Mouse (Mus musculus): Measurements from ENCODE around the gene Srp9. TPM values are rescaled to one million over a fixed set of nuclear protein-coding genes. Genes with fewer than 3 reads are reported as not detected.
A peak's percentile ranks its signal among the peaks of the same experiment; 100 is the strongest.
"Not testable (repeated sequence)": the region's sequence is repeated elsewhere in the genome, so short reads cannot be mapped to it uniquely, and the experiment has no call there.

Gene Srp9
- total RNA-seq, 1 experiment: 86.7 TPM

DNA sequence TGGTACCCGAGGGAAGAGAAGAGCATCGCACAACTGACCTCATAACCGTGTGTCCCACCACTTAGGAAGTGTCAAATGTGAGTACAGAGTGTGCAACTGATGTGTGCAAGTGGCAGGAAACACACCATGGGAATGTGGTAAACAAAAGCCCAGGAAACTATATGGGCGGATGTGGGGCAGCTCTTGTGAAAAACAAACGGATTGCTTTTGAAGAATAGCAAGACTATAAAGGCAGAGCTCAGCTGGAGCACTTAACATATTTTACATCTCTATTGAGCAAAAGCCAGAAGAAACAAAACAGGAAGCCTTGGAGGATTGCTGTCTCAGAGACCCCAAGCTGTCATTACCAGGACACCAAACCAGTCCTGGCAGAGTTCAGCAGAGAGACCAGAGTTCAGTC lies 38.4 kb downstream of the Srp9 start:
- H3K9ac ChIP-seq (ENCODE audit: insufficient read depth, low read depth, low read length, poor library complexity, severe bottlenecking): no peak overlapping the region
- peak overlapping the region; percentile 55 for H3K27ac ChIP-seq (ENCODE audit: insufficient read depth, low read depth, low read length, poor library complexity, severe bottlenecking)
- peaks cover 11 to 22% of the 10 kb centered on the region in 2 experiments for H3K4me1 ChIP-seq (ENCODE audit: control insufficient read depth in 2 of 2, insufficient read depth in 2 of 2, low read length in 2 of 2, poor library complexity in 1 of 2)
- H3K9me3 ChIP-seq (ENCODE audit: control insufficient read depth, insufficient read depth, low read depth, low read length): no peaks in the 10 kb centered on the region
- DNase-seq (ENCODE audit: low read depth, low spot score): peak; percentile 60
- no peak overlapping the region for H3K4me3 ChIP-seq (ENCODE audit: insufficient read depth in 1 of 2, low read depth in 1 of 2, low read length in 2 of 2, poor library complexity in 1 of 2, severe bottlenecking in 1 of 2)
- no peaks in the 10 kb centered on the region for H3K36me3 ChIP-seq (ENCODE audit: control insufficient read depth, insufficient read depth, low read length, poor library complexity, severe bottlenecking)
- in situ Hi-C loops (cut with MboI; ENCODE audit: low sequenced_read_pairs in 2 of 2, unreplicated experiment in 2 of 2): no loop called here
- TF ChIP-seq MAFK (IDR thresholded peaks at IDR 0.05; ENCODE audit: insufficient read depth, low read depth, low read length) (no peak), HCFC1 (IDR thresholded peaks at IDR 0.05; ENCODE audit: borderline replicate concordance, insufficient read depth, low read length) (no peak), CHD2 (IDR thresholded peaks at IDR 0.05; ENCODE audit: low read depth, low read length) (no peak), ZC3H11A (IDR thresholded peaks at IDR 0.05; ENCODE audit: borderline replicate concordance, low read depth, low read length) (no peak), ZNF384 (IDR thresholded peaks at IDR 0.05; ENCODE audit: low read depth, low read length) (no peak)

DNA sequence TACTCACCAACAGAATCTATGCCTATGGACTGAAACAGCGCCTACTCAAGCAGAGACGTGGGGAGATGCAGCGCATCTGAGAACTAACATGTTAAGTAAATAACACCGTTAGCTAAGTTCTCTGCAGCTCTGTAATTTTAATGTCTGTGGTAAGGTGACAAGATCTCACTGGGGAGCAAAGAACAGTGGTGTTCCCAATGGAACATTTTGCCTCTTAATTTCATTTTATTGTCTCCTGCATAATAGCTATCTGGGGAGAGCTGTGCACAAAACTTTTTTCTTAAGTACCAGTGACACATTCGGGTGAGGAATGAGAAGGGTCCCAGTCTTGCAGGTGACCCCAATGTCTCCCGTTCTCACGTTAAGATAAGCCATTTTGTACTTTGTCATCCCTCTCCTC lies 39.8 kb downstream of the Srp9 start, which contains the start of gene Vmn1r1:
Vmn1r1 (minus strand) TSS at position 101 of the 400 bp plus-strand sequence.
- Histone ChIP-seq H3K9me3 (ENCODE audit: control insufficient read depth, insufficient read depth, low read depth, low read length) (no peaks in the 10 kb centered on the region), H3K36me3 (ENCODE audit: control insufficient read depth, insufficient read depth, low read length, poor library complexity, severe bottlenecking) (no peaks in the 10 kb centered on the region), H3K9ac (ENCODE audit: insufficient read depth, low read depth, low read length, poor library complexity, severe bottlenecking) (no peak within 1 kb of the TSS), H3K27ac (ENCODE audit: insufficient read depth, low read depth, low read length, poor library complexity, severe bottlenecking) (no peak within 1 kb of the TSS; the same call in 1 of the 2 replicates), H3K4me3 (ENCODE audit: insufficient read depth in 1 of 2, low read depth in 1 of 2, low read length in 2 of 2, poor library complexity in 1 of 2, severe bottlenecking in 1 of 2) (no peak within 1 kb of the TSS), H3K4me1 (ENCODE audit: control insufficient read depth in 2 of 2, insufficient read depth in 2 of 2, low read length in 2 of 2, poor library complexity in 1 of 2) (peaks cover 8 to 18% of the 10 kb centered on the region in 2 experiments)
- TF ChIP-seq ZC3H11A (IDR thresholded peaks at IDR 0.05; ENCODE audit: borderline replicate concordance, low read depth, low read length): no peak
- TF ChIP-seq CHD2 (IDR thresholded peaks at IDR 0.05; ENCODE audit: low read depth, low read length): no peak
- no peak for TF ChIP-seq MAFK (IDR thresholded peaks at IDR 0.05; ENCODE audit: insufficient read depth, low read depth, low read length)
- TF ChIP-seq HCFC1 (IDR thresholded peaks at IDR 0.05; ENCODE audit: borderline replicate concordance, insufficient read depth, low read length): no peak
- TF ChIP-seq ZNF384 (IDR thresholded peaks at IDR 0.05; ENCODE audit: low read depth, low read length): no peak
- in situ Hi-C loops (cut with MboI; ENCODE audit: low sequenced_read_pairs in 2 of 2, unreplicated experiment in 2 of 2): no loop called here
- no peak for DNase-seq (ENCODE audit: low read depth, low spot score)

- H3K9me3 ChIP-seq (ENCODE audit: control insufficient read depth, insufficient read depth, low read depth, low read length); in situ Hi-C loops (cut with MboI; ENCODE audit: low sequenced_read_pairs in 2 of 2, unreplicated experiment in 2 of 2); H3K9ac ChIP-seq (ENCODE audit: insufficient read depth, low read depth, low read length, poor library complexity, severe bottlenecking); H3K4me1 ChIP-seq (ENCODE audit: control insufficient read depth in 2 of 2, insufficient read depth in 2 of 2, low read length in 2 of 2, poor library complexity in 1 of 2); H3K4me3 ChIP-seq (ENCODE audit: insufficient read depth in 1 of 2, low read depth in 1 of 2, low read length in 2 of 2, poor library complexity in 1 of 2, severe bottlenecking in 1 of 2); H3K36me3 ChIP-seq (ENCODE audit: control insufficient read depth, insufficient read depth, low read length, poor library complexity, severe bottlenecking); H3K27ac ChIP-seq (ENCODE audit: insufficient read depth, low read depth, low read length, poor library complexity, severe bottlenecking); DNase-seq (ENCODE audit: low read depth, low spot score): not testable (repeated sequence)
Observed at GRCm38 (mm10) chr1:182170206-182170605, 45.7 kb downstream of the Srp9 start.

GRCm38 (mm10) chr1:182176985-182177384 lies 52.4 kb downstream of the Srp9 start:
- H3K9ac ChIP-seq (ENCODE audit: insufficient read depth, low read depth, low read length, poor library complexity, severe bottlenecking); H3K36me3 ChIP-seq (ENCODE audit: control insufficient read depth, insufficient read depth, low read length, poor library complexity, severe bottlenecking); H3K27ac ChIP-seq (ENCODE audit: insufficient read depth, low read depth, low read length, poor library complexity, severe bottlenecking); H3K9me3 ChIP-seq (ENCODE audit: control insufficient read depth, insufficient read depth, low read depth, low read length); in situ Hi-C loops (cut with MboI; ENCODE audit: low sequenced_read_pairs in 2 of 2, unreplicated experiment in 2 of 2); DNase-seq (ENCODE audit: low read depth, low spot score); H3K4me1 ChIP-seq (ENCODE audit: control insufficient read depth in 2 of 2, insufficient read depth in 2 of 2, low read length in 2 of 2, poor library complexity in 1 of 2); H3K4me3 ChIP-seq (ENCODE audit: insufficient read depth in 1 of 2, low read depth in 1 of 2, low read length in 2 of 2, poor library complexity in 1 of 2, severe bottlenecking in 1 of 2): not testable (repeated sequence)

- peaks cover 5% of the 10 kb centered on the region; the same call in 1 of the 2 replicates for H3K36me3 ChIP-seq (ENCODE audit: control insufficient read depth, insufficient read depth, low read length, poor library complexity, severe bottlenecking)
- peaks cover 2 to 5% of the 10 kb centered on the region in 2 experiments; a peak in 3 of 4 replicates for H3K4me1 ChIP-seq (ENCODE audit: control insufficient read depth in 2 of 2, insufficient read depth in 2 of 2, low read length in 2 of 2, poor library complexity in 1 of 2)
- peak; percentile 77 for DNase-seq (ENCODE audit: low read depth, low spot score)
- H3K4me3 ChIP-seq (ENCODE audit: insufficient read depth in 1 of 2, low read depth in 1 of 2, low read length in 2 of 2, poor library complexity in 1 of 2, severe bottlenecking in 1 of 2): no peak overlapping the region
- no peak overlapping the region for H3K9ac ChIP-seq (ENCODE audit: insufficient read depth, low read depth, low read length, poor library complexity, severe bottlenecking)
- H3K9me3 ChIP-seq (ENCODE audit: control insufficient read depth, insufficient read depth, low read depth, low read length): no peaks in the 10 kb centered on the region; the same call in 1 of the 2 replicates
- H3K27ac ChIP-seq (ENCODE audit: insufficient read depth, low read depth, low read length, poor library complexity, severe bottlenecking): peak overlapping the region; percentile 97
- no peak for TF ChIP-seq HCFC1 (IDR thresholded peaks at IDR 0.05; ENCODE audit: borderline replicate concordance, insufficient read depth, low read length)
- TF ChIP-seq MAFK (IDR thresholded peaks at IDR 0.05; ENCODE audit: insufficient read depth, low read depth, low read length): 0 out of 2 replicates have a peak, but pooled peaks have one; percentile 3
- TF ChIP-seq CHD2 (IDR thresholded peaks at IDR 0.05; ENCODE audit: low read depth, low read length): 0 out of 2 replicates have a peak, but pooled peaks have one; percentile 63
- no peak for TF ChIP-seq ZNF384 (IDR thresholded peaks at IDR 0.05; ENCODE audit: low read depth, low read length)
- TF ChIP-seq ZC3H11A (IDR thresholded peaks at IDR 0.05; ENCODE audit: borderline replicate concordance, low read depth, low read length): no peak
- in situ Hi-C loops (cut with MboI; ENCODE audit: low sequenced_read_pairs in 2 of 2, unreplicated experiment in 2 of 2): no loop called here
Observed at GRCm38 (mm10) chr1:182181456-182182305, 57.1 kb downstream of the Srp9 start.
